Mouse (Mus musculus) midbrain, embryonic 11.5 days (tissue): ENCODE results near the gene Th. TPM values are rescaled to one million over a fixed set of nuclear protein-coding genes. Genes with fewer than 3 reads are reported as not detected.

Source experiments
- ATAC-seq: fragments of 200-750 bp; cut with Nextera tagmentation; 2 replicates; pipeline ENCODE4 v1.8.0; 2017; ENCODE audit warnings: moderate TSS enrichment, moderate library complexity; ENCODE audit not compliant: low FRiP score
- DNase-seq: peaks from one replicate; pipeline ENCODE4 v3.0.0; 2015; ENCODE audit warnings: low spot score; ENCODE audit errors: missing footprints
- H3K27ac ChIP-seq: fragments of 300-500 bp; sonication (generic); 2 replicates; pipeline ENCODE4 v1.5.1; 2014; ENCODE audit warnings: low read depth, low read length
- H3K27me3 ChIP-seq: fragments of 300-500 bp; sonication (generic); 2 replicates; pipeline ENCODE4 v1.6.1; 2014; ENCODE audit warnings: mild to moderate bottlenecking, low read length, moderate library complexity, mixed read lengths; ENCODE audit not compliant: control insufficient read depth, insufficient read depth
- H3K36me3 ChIP-seq: fragments of 300-500 bp; sonication (generic); 2 replicates; pipeline ENCODE4 v1.6.1; 2014; ENCODE audit warnings: mild to moderate bottlenecking, low read length, moderate library complexity, mixed read lengths; ENCODE audit not compliant: control insufficient read depth, insufficient read depth
- H3K4me1 ChIP-seq: fragments of 300-500 bp; sonication (generic); 2 replicates; pipeline ENCODE4 v1.6.1; 2014; ENCODE audit warnings: low read length; ENCODE audit not compliant: control insufficient read depth, insufficient read depth
- H3K4me2 ChIP-seq: fragments of 300-500 bp; sonication (generic); 2 replicates; pipeline ENCODE4 v1.6.1; 2014; ENCODE audit warnings: mild to moderate bottlenecking, moderate library complexity
- H3K4me3 ChIP-seq: fragments of 300-500 bp; sonication (generic); 2 replicates; pipeline ENCODE4 v1.5.1; 2014; ENCODE audit warnings: low read depth, low read length
- H3K9ac ChIP-seq: fragments of 300-500 bp; sonication (generic); 2 replicates; pipeline ENCODE4 v1.6.1; 2014; ENCODE audit warnings: low read length
- H3K9me3 ChIP-seq: fragments of 300-500 bp; sonication (generic); 2 replicates; pipeline ENCODE4 v1.6.1; 2016; ENCODE audit warnings: low read length; ENCODE audit not compliant: control insufficient read depth
- WGBS: fragments of 180-500 bp; shearing (Covaris S2); extraction: QIAGEN DNeasy Blood & Tissue Kit; methylation state at CpG from one replicate; pipeline ENCODE4 v1.1.7; 2014; 5-methylcytosine and 5-hydroxymethylcytosine counted together
- polyA plus RNA-seq: library from polyadenylated mRNA; unstranded; fragments of >200 nt; fragmentation: Nextera tagmentation; extraction: Ambion mirVana; gene quantifications from 2 replicates; pipeline ENCODE4 v1.2.1, GENCODE M21; 2014

Gene Th
- polyA plus RNA-seq = 11.7 TPM in 2 replicates

DNA sequence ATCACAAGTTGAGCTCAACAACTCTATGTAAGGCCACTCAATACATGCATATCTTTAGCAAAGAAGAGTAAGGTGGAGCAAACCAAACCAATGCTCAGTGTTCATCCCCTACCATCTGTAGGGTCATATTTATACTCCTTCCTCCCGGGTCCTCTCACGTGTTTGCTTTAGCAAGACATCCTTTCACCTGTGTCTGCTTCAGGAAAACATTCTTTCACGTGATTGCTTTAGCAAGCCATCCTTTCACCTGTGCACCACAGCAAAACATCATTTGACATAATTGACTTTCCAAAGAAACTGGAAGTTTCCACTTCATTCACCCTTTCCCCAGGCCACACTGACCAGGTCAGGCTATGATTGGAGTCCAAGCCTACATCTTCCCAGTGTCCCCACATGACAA, at the start of gene Th:
Th (minus strand) TSS at position 101 of the 400 bp plus-strand sequence.
- no peak for ATAC-seq
- WGBS = 81% methylated on average over 3 of the region's 3 CpGs

DNA sequence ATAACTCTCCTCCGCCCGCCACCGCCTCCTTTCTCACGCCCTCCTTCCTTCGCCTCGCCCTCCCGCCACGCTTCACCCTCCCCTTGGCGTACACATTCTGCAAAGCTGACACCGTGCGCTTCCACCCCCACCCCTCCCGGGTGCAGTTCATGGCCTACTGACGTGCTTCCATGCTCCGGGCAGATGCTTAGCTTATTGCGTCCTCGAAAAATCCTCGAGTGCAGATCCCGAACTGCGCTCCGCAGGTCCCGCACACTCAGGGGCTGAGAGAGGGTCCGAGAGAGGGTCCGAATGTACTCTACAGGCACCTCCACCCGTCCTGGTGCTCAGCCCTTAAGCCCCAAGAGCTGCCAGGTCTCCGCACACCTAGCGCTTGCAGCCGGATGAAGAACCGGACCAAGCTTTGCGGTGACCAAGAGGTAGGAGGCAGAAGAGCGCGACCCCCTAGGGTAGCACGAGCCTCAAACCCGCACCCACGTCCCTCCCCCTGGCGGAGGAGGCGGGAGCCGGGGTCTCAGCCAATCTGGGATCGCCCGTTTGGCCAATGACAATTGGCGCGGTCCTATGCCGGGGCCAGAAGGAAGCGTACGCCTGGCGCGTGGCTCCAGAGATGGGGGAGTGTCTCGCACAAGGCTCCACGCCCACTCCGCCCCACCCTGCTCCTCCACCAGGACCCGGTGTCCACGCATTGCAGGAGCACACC, 38.0 kb upstream of the Th start, which contains the start of gene Ascl2:
Ascl2 (minus strand) TSS at position 456 of the 703 bp plus-strand sequence.
- peak within 1 kb of the TSS; percentile 66 for H3K4me2 ChIP-seq
- no peaks in the 10 kb centered on the region for H3K9me3 ChIP-seq
- WGBS = 2% methylated on average over 50 of the region's 51 CpGs
- H3K9ac ChIP-seq = 0 out of 2 replicates have a peak within 1 kb of the TSS, but pooled peaks have one; percentile 24
- peaks cover 61% of the 10 kb centered on the region for H3K27me3 ChIP-seq
- no peak within 1 kb of the TSS for H3K27ac ChIP-seq
- DNase-seq (peak; percentile 93), ATAC-seq (peak; percentile 41)
- H3K4me3 ChIP-seq = peak within 1 kb of the TSS; percentile 30
- peaks cover 24% of the 10 kb centered on the region for H3K4me1 ChIP-seq
- no peaks in the 10 kb centered on the region for H3K36me3 ChIP-seq

More for the DNA sequence above, at the start of gene Th:
- Histone ChIP-seq H3K4me1 (no peaks in the 10 kb centered on the region), H3K27me3 (no peaks in the 10 kb centered on the region), H3K4me2 (no peak within 1 kb of the TSS), H3K9ac (no peak within 1 kb of the TSS), H3K9me3 (no peaks in the 10 kb centered on the region), H3K36me3 (no peaks in the 10 kb centered on the region), H3K27ac (no peak within 1 kb of the TSS), H3K4me3 (no peak within 1 kb of the TSS)
- no peak for DNase-seq

DNA sequence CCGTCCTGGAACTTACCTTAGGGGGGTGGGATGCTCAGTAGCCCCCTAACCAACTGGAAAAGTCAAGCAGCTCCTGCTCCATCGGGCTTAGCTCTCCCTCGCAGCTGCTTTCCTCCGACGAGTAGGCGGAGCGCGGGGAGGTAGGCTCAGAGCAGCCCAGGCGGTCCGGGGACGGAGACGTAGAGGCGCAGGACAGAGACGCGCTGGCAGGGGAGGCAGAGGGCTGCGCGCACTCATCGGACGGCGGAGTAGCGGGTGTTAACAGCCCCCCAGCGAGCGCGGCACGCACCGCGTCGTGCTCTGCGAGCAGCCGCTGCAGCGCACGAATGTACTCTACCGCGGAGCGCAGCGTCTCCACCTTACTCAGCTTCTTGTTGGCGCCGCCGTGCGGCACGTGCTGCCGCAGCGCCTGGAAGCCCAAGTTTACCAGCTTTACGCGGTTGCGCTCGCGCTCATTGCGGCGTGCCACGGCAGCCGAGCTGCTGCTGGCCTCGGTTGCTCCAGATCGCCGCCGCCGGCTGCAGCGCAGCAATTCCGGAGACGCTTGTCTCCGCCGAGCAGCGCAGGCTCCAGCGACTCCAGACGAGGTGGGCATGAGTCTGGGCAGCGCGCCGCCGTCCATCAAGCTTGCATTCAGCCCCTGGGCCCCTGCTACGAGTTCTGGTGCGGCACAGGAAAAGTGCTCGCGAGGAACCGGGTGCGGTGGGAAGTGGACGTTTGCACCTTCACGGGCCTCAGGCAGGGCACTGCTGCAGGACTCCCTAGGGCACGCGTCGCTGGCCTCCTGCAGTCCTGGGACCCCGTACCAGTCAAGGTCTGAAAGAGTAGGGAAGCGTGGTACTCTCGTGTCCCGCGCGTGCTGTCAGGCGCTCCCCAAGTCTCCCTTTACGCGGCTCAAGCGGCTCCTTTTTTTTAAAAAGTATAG, 37.2 kb upstream of the Th start:
- Histone ChIP-seq H3K4me3 (peak overlapping the region; percentile 30), H3K4me2 (peak overlapping the region; percentile 66), H3K9me3 (no peaks in the 10 kb centered on the region), H3K36me3 (no peaks in the 10 kb centered on the region), H3K9ac (0 out of 2 replicates have a peak overlapping the region, but pooled peaks have one; percentile 24), H3K27me3 (peaks cover 61% of the 10 kb centered on the region), H3K27ac (no peak overlapping the region), H3K4me1 (peaks cover 28% of the 10 kb centered on the region)
- ATAC-seq (peak; percentile 65; the same call in 1 of the 2 replicates), DNase-seq (peak; percentile 97)
- under 1% methylated on average over 80 of the region's 90 CpGs for WGBS

DNA sequence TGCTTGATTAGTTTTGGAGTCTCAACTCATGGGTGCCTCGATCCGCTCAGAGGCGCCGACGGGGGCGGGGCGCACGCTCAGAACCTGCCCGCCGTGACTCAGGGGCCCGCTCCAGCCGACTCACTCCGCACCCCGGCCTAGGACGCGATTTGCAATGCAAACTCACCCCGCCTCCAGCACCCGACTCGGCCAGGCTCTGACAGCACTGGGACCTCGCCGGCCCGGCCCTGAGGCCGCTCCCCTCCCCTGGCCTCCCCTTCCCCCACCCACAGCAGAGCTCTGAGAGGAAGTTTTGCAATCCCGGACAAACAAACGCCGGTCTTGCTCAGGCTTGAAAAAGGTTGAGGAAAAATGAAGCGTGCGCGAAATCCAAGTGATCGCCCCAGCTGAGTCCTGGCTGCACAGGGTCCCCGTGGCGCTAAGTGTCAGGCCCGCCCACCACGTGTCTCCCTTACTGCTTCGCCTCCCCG, 36.5 kb upstream of the Th start:
- H3K36me3 ChIP-seq = no peaks in the 10 kb centered on the region
- ATAC-seq (peak; percentile 34; the same call in 1 of the 2 replicates), DNase-seq (no peak)
- no peak overlapping the region for H3K27ac ChIP-seq
- H3K4me1 ChIP-seq = peaks cover 28% of the 10 kb centered on the region
- H3K4me2 ChIP-seq = peak overlapping the region; percentile 66
- H3K4me3 ChIP-seq = peak overlapping the region; percentile 30
- H3K9ac ChIP-seq = no peak overlapping the region
- WGBS = 1% methylated on average over 36 of the region's 36 CpGs
- peaks cover 61% of the 10 kb centered on the region for H3K27me3 ChIP-seq
- no peaks in the 10 kb centered on the region for H3K9me3 ChIP-seq

DNA sequence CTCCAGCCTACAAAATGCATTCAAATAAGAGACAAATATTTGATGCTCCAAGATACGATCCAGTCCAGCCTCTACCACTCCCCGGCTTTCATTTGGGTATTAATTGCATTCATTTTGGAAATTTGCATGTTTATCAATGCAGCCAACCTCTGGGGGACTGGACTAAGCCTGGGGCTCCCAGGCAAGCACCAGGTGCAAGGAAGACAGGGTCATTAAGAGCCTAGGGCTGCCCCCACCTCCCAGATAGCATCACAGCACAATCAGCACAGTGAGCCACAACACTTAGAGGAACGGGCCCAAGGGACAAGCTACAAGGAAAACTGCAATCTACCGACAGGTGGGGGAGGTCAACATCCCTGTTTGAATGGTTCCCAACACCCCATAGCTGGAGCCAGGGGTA, 28.8 kb upstream of the Th start:
- H3K27ac ChIP-seq = no peak overlapping the region
- 80% methylated on average over 4 of the region's 4 CpGs for WGBS
- peaks cover 4% of the 10 kb centered on the region; the same call in 1 of the 2 replicates for H3K27me3 ChIP-seq
- H3K4me2 ChIP-seq = no peak overlapping the region
- H3K9ac ChIP-seq = no peak overlapping the region
- ATAC-seq (no peak), DNase-seq (no peak)
- H3K36me3 ChIP-seq = no peaks in the 10 kb centered on the region
- no peak overlapping the region for H3K4me3 ChIP-seq
- no peaks in the 10 kb centered on the region for H3K9me3 ChIP-seq
- peaks cover 11% of the 10 kb centered on the region for H3K4me1 ChIP-seq

DNA sequence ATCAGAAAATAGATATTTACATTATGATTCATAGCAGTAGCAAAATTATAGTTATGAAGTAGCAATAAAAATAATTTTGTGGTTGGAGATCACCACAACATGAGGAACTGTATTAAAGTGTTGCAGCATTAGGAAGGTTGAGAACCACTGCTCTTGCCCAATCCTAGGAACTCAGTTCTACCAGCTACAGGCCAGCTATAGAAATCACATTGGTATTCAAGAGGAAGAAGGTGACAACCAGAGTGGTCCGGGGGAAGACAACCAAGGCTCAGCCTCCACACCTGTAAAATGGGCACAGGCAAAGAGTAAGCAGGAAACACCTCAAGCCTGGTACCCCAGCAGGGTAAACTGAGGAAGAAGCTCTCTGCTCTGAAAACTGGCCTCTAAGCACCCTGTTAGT, 27.9 kb upstream of the Th start:
- Histone ChIP-seq H3K4me2 (no peak overlapping the region), H3K4me1 (peaks cover 3% of the 10 kb centered on the region; the same call in 1 of the 2 replicates), H3K4me3 (no peak overlapping the region), H3K9ac (no peak overlapping the region), H3K27me3 (no peaks in the 10 kb centered on the region), H3K36me3 (no peaks in the 10 kb centered on the region), H3K9me3 (no peaks in the 10 kb centered on the region), H3K27ac (no peak overlapping the region)
- 89% methylated on average over 1 of the region's 1 CpGs for WGBS
- ATAC-seq = no peak
- DNase-seq = no peak

DNA sequence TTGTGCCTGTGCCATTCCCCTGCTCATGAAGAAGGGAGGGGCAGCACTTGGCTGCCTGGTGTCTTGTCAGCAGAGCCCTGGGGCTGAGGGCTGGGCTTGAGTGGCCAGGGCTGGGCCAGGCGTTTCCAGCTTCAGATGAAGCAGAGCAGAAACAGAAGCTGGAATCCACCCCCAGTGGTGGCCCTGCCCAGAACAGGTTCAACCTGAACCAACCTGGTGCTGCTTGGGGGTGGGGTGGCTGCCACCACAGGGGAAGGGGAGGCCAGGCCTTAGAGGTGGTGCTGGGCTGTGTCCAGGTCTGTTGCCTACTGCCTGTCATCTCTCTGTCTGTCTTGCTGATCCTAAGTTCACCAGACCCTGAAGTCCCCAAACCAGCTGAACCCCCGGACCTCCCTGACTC, 25.1 kb upstream of the Th start:
- Histone ChIP-seq H3K9me3 (no peaks in the 10 kb centered on the region), H3K27me3 (no peaks in the 10 kb centered on the region), H3K9ac (no peak overlapping the region), H3K36me3 (no peaks in the 10 kb centered on the region), H3K4me3 (no peak overlapping the region), H3K27ac (no peak overlapping the region), H3K4me2 (no peak overlapping the region), H3K4me1 (no peaks in the 10 kb centered on the region)
- DNase-seq (no peak), ATAC-seq (no peak)
- 76% methylated on average over 2 of the region's 2 CpGs for WGBS

DNA sequence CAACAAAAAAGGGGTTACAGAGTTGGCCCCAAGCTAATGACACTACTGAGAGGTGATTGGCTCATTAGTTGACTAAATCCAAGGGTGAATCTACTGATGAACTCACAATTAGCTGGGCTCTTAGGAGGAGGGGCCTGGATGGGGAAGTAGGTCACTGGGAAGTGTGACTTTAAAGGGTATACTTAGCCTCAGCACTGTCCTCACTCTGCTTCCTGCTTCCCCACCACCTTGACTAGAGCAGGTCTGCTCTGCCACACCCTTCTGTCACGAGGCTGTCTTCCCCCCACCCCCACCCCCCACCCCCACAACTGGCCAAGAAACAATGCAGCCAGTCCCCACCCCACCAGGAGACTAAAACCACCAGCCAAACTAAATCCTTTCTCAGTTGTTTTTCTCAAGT, 18.6 kb upstream of the Th start:
- 0% methylated on average over 1 of the region's 1 CpGs for WGBS
- ATAC-seq (no peak), DNase-seq (no peak)

More for the DNA sequence above, 18.6 kb upstream of the Th start:
- no peak overlapping the region for H3K4me3 ChIP-seq
- no peak overlapping the region for H3K27ac ChIP-seq
- H3K27me3 ChIP-seq = peaks cover 3% of the 10 kb centered on the region; the same call in 1 of the 2 replicates
- no peak overlapping the region for H3K4me2 ChIP-seq
- H3K36me3 ChIP-seq = no peaks in the 10 kb centered on the region
- no peak overlapping the region for H3K9ac ChIP-seq
- H3K9me3 ChIP-seq = no peaks in the 10 kb centered on the region
- no peaks in the 10 kb centered on the region for H3K4me1 ChIP-seq
